Mouse (Mus musculus): ENCODE results near the gene Plekhg3.

Gene Plekhg3

DNA sequence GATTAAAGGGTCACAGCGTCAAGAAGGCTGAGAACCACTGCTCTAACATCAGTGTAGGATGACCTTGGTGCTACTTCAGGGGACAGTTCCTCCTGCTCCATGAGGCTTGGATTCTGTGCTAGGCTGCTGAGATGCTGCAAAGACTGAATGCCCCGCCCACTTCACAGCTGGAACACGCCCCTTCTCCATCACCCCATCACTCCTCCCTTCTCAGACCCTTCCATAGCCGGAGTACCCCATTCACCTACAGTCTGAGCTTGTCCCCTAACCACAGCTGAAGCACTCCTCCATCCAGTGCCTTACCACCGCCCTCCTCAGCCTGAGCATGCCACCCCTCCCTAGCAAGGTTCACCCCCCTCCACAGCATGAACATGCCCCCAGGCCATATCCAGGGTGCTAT is 89.2 kb downstream of the Plekhg3 start:
- DNase-seq (ENCODE audit: low read depth, low spot score) = no peak

DNA sequence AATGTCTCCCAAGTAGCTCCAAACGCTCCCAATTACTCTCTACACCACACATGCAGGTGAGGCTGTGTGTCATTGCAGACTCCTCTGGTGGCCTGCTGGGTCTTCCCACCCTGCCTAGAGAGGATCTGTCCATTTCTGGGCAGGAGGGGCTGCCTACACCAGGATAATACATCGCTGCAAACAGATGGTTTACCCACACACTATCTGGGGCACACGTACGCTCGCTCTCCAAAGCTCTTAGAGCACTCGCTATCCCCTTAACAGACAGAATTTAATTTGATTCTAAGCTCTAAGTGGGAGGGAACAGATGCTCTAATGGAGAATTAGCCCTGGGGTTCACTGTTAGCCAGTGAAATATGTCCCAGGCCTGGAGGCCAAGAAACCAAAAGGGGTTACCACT is 92.7 kb downstream of the Plekhg3 start:
- no peak for DNase-seq (ENCODE audit: low read depth, low spot score)
